Mouse (Mus musculus) kidney, embryonic 14.5 days (tissue): ENCODE results near the gene Hoxa4. TPM values are rescaled to one million over a fixed set of nuclear protein-coding genes. Genes with fewer than 3 reads are reported as not detected.

Source experiments
- ATAC-seq: fragments of 200-750 bp; cut with Nextera tagmentation; 2 replicates; pipeline ENCODE4 v1.8.0; 2017; ENCODE audit warnings: moderate number of reproducible peaks, mild to moderate bottlenecking, moderate TSS enrichment, moderate library complexity; ENCODE audit not compliant: low FRiP score, low TSS enrichment
- H3K27ac ChIP-seq: fragments of 300-500 bp; sonication (generic); 2 replicates; pipeline ENCODE4 v1.5.1; 2014; ENCODE audit warnings: low read depth, mild to moderate bottlenecking, low read length, moderate library complexity, mixed read lengths
- H3K27me3 ChIP-seq: fragments of 300-500 bp; sonication (generic); 2 replicates; pipeline ENCODE4 v1.6.1; 2014; ENCODE audit warnings: mild to moderate bottlenecking, low read length; ENCODE audit not compliant: control insufficient read depth, insufficient read depth
- H3K36me3 ChIP-seq: fragments of 300-500 bp; sonication (generic); 2 replicates; pipeline ENCODE4 v1.6.1; 2014; ENCODE audit warnings: low read length, mixed read lengths; ENCODE audit not compliant: control insufficient read depth, insufficient read depth
- H3K4me1 ChIP-seq: fragments of 300-500 bp; sonication (generic); 2 replicates; pipeline ENCODE4 v1.6.1; 2014; ENCODE audit warnings: low read length, mixed read lengths; ENCODE audit not compliant: control insufficient read depth, insufficient read depth
- H3K4me2 ChIP-seq: fragments of 300-500 bp; sonication (generic); replicated peaks from 2 replicates; pipeline ENCODE4 v1.6.1; 2014; ENCODE audit warnings: low read depth, mild to moderate bottlenecking, low read length
- H3K4me3 ChIP-seq: fragments of 300-500 bp; sonication (generic); 2 replicates; pipeline ENCODE4 v1.5.1; 2014; ENCODE audit warnings: mild to moderate bottlenecking, low read length
- H3K9ac ChIP-seq: fragments of 300-500 bp; sonication (generic); 2 replicates; pipeline ENCODE4 v1.6.1; 2014; ENCODE audit warnings: low read depth, mild to moderate bottlenecking, low read length, moderate library complexity
- H3K9me3 ChIP-seq: fragments of 300-500 bp; sonication (generic); 2 replicates; pipeline ENCODE4 v1.6.1; 2016; ENCODE audit warnings: low read length; ENCODE audit not compliant: control insufficient read depth
- WGBS: fragments of 180-500 bp; shearing (Covaris S2); extraction: QIAGEN DNeasy Blood & Tissue Kit; methylation state at CpG from one replicate; pipeline ENCODE4 v1.1.7; 2014; 5-methylcytosine and 5-hydroxymethylcytosine counted together
- polyA plus RNA-seq: library from polyadenylated mRNA; unstranded; fragments of >200 nt; fragmentation: Nextera tagmentation; extraction: Ambion mirVana; gene quantifications from 2 replicates; pipeline ENCODE4 v1.2.1, GENCODE M21; 2014

The Hoxa4 gene
- polyA plus RNA-seq, 1 experiment from 2014 or later: 3.1 TPM

DNA sequence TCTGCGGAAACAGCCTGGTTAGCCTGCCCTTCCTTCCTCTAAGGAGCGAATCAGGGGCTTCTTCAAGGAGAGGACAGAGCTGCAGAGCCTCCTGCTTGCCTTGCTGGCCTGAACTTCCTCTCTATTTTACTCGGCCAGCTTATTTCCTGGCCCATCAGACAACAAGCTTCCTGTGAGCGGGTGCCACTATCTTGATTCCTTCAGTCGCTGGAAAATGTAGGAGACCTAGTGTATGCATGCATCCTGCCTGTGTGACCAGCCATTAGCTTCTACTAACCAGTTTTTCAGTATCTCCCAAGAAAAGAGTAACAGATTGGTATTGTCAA, 20.7 kb downstream of the Hoxa4 start:
- peak overlapping the region; percentile 97 for H3K27ac ChIP-seq
- H3K4me2 ChIP-seq: peak overlapping the region; percentile 32
- 21% methylated on average over 5 of the region's 5 CpGs for WGBS
- H3K4me1 ChIP-seq: peaks cover 72% of the 10 kb centered on the region
- no peak overlapping the region for H3K4me3 ChIP-seq
- H3K9ac ChIP-seq: peak overlapping the region; percentile 44
- ATAC-seq: no peak
- no peaks in the 10 kb centered on the region for H3K9me3 ChIP-seq
- no peaks in the 10 kb centered on the region; the same call in 1 of the 2 replicates for H3K27me3 ChIP-seq
- H3K36me3 ChIP-seq: peaks cover 15% of the 10 kb centered on the region; the same call in 1 of the 2 replicates

GRCm38 (mm10) chr6:52170166-52170897, 21.2 kb downstream of the Hoxa4 start:
- Histone ChIP-seq H3K4me2 (peak overlapping the region; percentile 32), H3K9me3 (no peaks in the 10 kb centered on the region), H3K4me1 (peaks cover 76% of the 10 kb centered on the region), H3K36me3 (peaks cover 15% of the 10 kb centered on the region; the same call in 1 of the 2 replicates), H3K9ac (peak overlapping the region; percentile 44), H3K4me3 (0 out of 2 replicates have a peak overlapping the region, but pooled peaks have one; percentile 9), H3K27ac (peak overlapping the region; percentile 97), H3K27me3 (no peaks in the 10 kb centered on the region; the same call in 1 of the 2 replicates)
- WGBS: 15% methylated on average over 40 of the region's 40 CpGs
- 0 out of 2 replicates have a peak, but pooled peaks have one; percentile 6 for ATAC-seq

DNA sequence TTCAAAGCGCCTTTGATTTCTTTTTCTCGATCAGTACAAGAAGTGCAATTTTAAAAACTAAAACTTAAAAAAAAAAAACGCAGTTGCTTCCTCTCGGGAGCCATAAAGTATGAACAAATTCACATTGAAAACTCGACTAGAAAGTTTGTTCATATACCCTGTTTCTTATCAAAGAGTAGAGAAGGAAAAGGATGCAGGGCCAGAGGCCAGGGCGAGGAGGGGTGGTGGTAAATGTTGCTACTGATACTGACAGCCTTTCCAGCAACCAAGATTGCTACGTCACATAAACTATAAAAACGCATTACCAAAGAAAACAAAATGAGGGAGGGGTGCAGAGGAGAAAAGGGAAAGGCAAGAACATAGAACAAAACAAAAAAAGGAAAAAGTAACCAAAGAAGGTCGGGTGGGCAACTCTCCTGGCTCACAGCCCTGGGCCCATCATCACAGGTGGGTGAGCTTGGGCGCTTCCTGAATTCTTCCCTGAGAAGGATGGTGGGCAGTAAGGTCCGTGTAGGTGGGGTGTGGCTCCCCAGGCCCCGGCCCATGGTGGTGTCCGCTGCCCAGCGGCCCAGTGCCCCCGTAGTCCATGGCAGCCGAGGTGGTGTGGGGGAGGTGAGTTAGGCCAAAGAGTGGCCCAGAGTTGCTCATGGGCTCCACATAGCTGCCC, 21.9 kb downstream of the Hoxa4 start:
- H3K27me3 ChIP-seq: no peaks in the 10 kb centered on the region; the same call in 1 of the 2 replicates
- no peak overlapping the region for H3K4me3 ChIP-seq
- peak overlapping the region; percentile 44; the same call in 1 of the 2 replicates for H3K9ac ChIP-seq
- no peak for ATAC-seq
- WGBS: 24% methylated on average over 16 of the region's 16 CpGs
- peaks cover 82% of the 10 kb centered on the region for H3K4me1 ChIP-seq
- H3K27ac ChIP-seq: peak overlapping the region; percentile 97
- H3K36me3 ChIP-seq: peaks cover 15% of the 10 kb centered on the region; the same call in 1 of the 2 replicates
- no peaks in the 10 kb centered on the region for H3K9me3 ChIP-seq
- peak overlapping the region; percentile 32 for H3K4me2 ChIP-seq

GRCm38 (mm10) chr6:52168191-52169055, 23.1 kb downstream of the Hoxa4 start:
- Histone ChIP-seq H3K27ac (peak overlapping the region; percentile 90), H3K4me1 (peaks cover 89% of the 10 kb centered on the region)
- WGBS: 4% methylated on average over 41 of the region's 42 CpGs

GRCm38 (mm10) chr6:52167736-52168161, 23.8 kb downstream of the Hoxa4 start:
- WGBS: 24% methylated on average over 14 of the region's 14 CpGs
- Histone ChIP-seq H3K27me3 (no peaks in the 10 kb centered on the region; the same call in 1 of the 2 replicates), H3K9ac (peak overlapping the region; percentile 32; the same call in 1 of the 2 replicates), H3K4me1 (peaks cover 89% of the 10 kb centered on the region), H3K4me3 (no peak overlapping the region), H3K4me2 (peak overlapping the region; percentile 49), H3K9me3 (no peaks in the 10 kb centered on the region), H3K27ac (peak overlapping the region; percentile 90), H3K36me3 (peaks cover 15% of the 10 kb centered on the region; the same call in 1 of the 2 replicates)
- no peak for ATAC-seq

More at GRCm38 (mm10) chr6:52168191-52169055, 23.1 kb downstream of the Hoxa4 start:
- Histone ChIP-seq H3K9ac (peak overlapping the region; percentile 71), H3K4me3 (peak overlapping the region; percentile 24), H3K27me3 (no peaks in the 10 kb centered on the region; the same call in 1 of the 2 replicates), H3K9me3 (no peaks in the 10 kb centered on the region), H3K4me2 (peak overlapping the region; percentile 49), H3K36me3 (peaks cover 15% of the 10 kb centered on the region; the same call in 1 of the 2 replicates)
- no peak for ATAC-seq

DNA sequence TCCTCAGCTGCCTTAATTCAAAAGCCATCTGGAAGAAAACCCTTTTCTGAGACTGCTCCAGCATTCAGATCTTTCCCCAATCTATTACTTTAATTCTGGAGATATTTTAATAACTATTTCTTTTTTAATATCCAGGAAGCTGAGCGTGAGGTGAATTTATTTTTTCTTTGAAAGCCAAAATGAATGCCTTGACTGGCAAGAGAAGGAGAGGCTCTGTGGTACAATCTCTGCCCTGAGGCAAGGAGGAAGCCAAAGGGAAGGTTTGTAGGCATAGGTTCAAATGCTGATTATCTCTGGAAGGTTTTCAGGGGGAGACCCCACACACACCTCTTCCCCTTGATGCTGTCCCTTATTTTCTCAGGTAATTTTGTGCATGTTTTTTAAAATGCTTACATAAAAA, 24.4 kb downstream of the Hoxa4 start:
- ATAC-seq: no peak
- Histone ChIP-seq H3K9ac (peak overlapping the region; percentile 32; the same call in 1 of the 2 replicates), H3K4me1 (peaks cover 88% of the 10 kb centered on the region), H3K4me3 (no peak overlapping the region), H3K36me3 (peaks cover 15% of the 10 kb centered on the region; the same call in 1 of the 2 replicates), H3K9me3 (no peaks in the 10 kb centered on the region), H3K27me3 (no peaks in the 10 kb centered on the region; the same call in 1 of the 2 replicates), H3K4me2 (peak overlapping the region; percentile 19; the same call in 1 of the 2 replicates), H3K27ac (peak overlapping the region; percentile 90)
- 41% methylated on average over 1 of the region's 1 CpGs for WGBS

DNA sequence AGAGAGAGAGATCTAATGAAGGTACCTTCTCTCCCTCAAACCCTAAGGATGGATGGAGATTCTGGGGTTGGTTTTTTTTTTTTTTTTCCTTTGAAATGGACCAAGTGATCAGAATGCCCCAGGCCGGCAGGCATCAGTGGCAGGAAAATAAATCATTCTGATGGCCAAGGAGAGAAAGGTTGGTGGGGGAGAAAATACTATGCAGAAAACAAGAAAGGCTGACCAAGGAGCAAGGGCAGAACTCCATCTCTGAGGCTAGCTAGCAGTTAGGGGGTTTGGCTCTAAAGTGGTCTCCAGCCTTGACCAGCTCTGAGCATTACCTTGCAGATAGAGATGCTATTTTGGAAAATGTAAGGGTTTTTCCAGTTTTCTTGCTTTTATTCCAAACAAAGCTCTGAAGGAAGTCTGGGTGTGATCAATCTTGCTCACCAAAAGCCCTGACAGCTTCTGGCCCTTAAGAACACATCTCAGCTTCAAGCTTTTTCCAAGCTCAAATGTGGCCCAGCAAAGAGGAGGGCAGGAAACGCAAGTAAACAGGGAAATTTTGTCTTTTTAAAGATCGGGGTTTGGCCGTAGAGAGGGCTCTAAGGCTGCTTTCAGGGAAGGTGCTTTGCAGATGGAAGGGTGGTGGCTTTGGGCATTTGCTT, 25.0 kb downstream of the Hoxa4 start:
- no peaks in the 10 kb centered on the region for H3K9me3 ChIP-seq
- no peak for ATAC-seq
- H3K9ac ChIP-seq: peak overlapping the region; percentile 32; the same call in 1 of the 2 replicates
- H3K4me2 ChIP-seq: peak overlapping the region; percentile 19; the same call in 1 of the 2 replicates
- H3K4me3 ChIP-seq: no peak overlapping the region; the same call in 1 of the 2 replicates
- peaks cover 15% of the 10 kb centered on the region; the same call in 1 of the 2 replicates for H3K36me3 ChIP-seq
- peak overlapping the region; percentile 90 for H3K27ac ChIP-seq
- no peaks in the 10 kb centered on the region; the same call in 1 of the 2 replicates for H3K27me3 ChIP-seq
- 20% methylated on average over 4 of the region's 4 CpGs for WGBS
- H3K4me1 ChIP-seq: peaks cover 88% of the 10 kb centered on the region
